Mouse (Mus musculus) left cerebral cortex, postnatal 25 days (tissue): ENCODE measurements at regions not wholly inside any gene's neighbourhood (a gene's known extent, or its start where the extent isn't known, plus 50 kb on each side); places are given as distances from the start of the nearest gene placed in this dataset.

Experiments
- DNase-seq, 2 experiments: peaks; one replicate each; pipeline ENCODE4 v3.0.0; 2022; ENCODE audit warnings: low spot score in 2 of 2, mixed read lengths in 1 of 2
- intact Hi-C: fragments of 180-260 bp; cut with DNase I; formaldehyde crosslinking; loops from one replicate; pipeline ENCODE4 v1.15.1; 2025

- DNase-seq = no peak
- intact Hi-C loops = no loop called here
Observed at GRCm38 (mm10) chr5:125843259-125843658, 311.7 kb downstream of the Tmem132b start.

- intact Hi-C loops = no loop called here
- no peak for DNase-seq
Observed at GRCm38 (mm10) chr5:125849722-125850121, 318.1 kb downstream of the Tmem132b start.

GRCm38 (mm10) chr5:125876296-125876695 lies 344.7 kb downstream of the Tmem132b start:
- intact Hi-C loops = no loop called here
- peak in 1 of 2 experiments; percentile 19 for DNase-seq

GRCm38 (mm10) chr5:125888840-125889239 lies 357.3 kb downstream of the Tmem132b start:
- intact Hi-C loops = loop anchor here (2.0 to 5.0 kb wide), 5 partner anchors 18 to 357 kb away; partner anchors contain the start of gene Tmem132b
- peak in 1 of 2 experiments; percentile 76 for DNase-seq

GRCm38 (mm10) chr5:125893864-125894263 lies 362.3 kb downstream of the Tmem132b start:
- DNase-seq = peak in 1 of 2 experiments; percentile 75

GRCm38 (mm10) chr5:125902038-125902437 lies 370.5 kb downstream of the Tmem132b start:
- no peak for DNase-seq
- intact Hi-C loops = no loop called here

More at GRCm38 (mm10) chr5:125893864-125894263, 362.3 kb downstream of the Tmem132b start:
- intact Hi-C loops = no loop called here

GRCm38 (mm10) chr5:125904426-125904825 lies 372.9 kb downstream of the Tmem132b start:
- intact Hi-C loops = no loop called here
- DNase-seq = peak in 1 of 2 experiments; percentile 61

GRCm38 (mm10) chr5:125907332-125907731 lies 375.8 kb downstream of the Tmem132b start:
- intact Hi-C loops = loop anchor here (2.0 to 5.0 kb wide), 3 partner anchors 19 to 375 kb away; partner anchors contain the start of gene Tmem132b
- DNase-seq = peak in 1 of 2 experiments; percentile 67

GRCm38 (mm10) chr5:125907909-125908308 lies 376.3 kb downstream of the Tmem132b start:
- intact Hi-C loops = loop anchor here (2.0 to 5.0 kb wide), 3 partner anchors 19 to 376 kb away; partner anchors contain the start of gene Tmem132b

GRCm38 (mm10) chr5:125915857-125916256 lies 384.3 kb downstream of the Tmem132b start:
- intact Hi-C loops = no loop called here
- DNase-seq = peak in 1 of 2 experiments; percentile 59

More at GRCm38 (mm10) chr5:125907909-125908308, 376.3 kb downstream of the Tmem132b start:
- DNase-seq = peak in 1 of 2 experiments; percentile 76

GRCm38 (mm10) chr5:125920965-125921364 lies 389.4 kb downstream of the Tmem132b start:
- no peak for DNase-seq
- intact Hi-C loops = no loop called here

- peak in 1 of 2 experiments; percentile 66 for DNase-seq
- intact Hi-C loops = no loop called here
Observed at GRCm38 (mm10) chr5:125925856-125926497, 394.4 kb downstream of the Tmem132b start.

- DNase-seq = peak; percentile 58 to 91
- intact Hi-C loops = loop anchor here (2.0 kb wide), 2 partner anchors 95 to 127 kb away; no protein-coding TSS in a partner anchor
Observed at GRCm38 (mm10) chr5:125931502-125931901, 399.9 kb downstream of the Tmem132b start.

- DNase-seq = no peak
- intact Hi-C loops = no loop called here
Observed at GRCm38 (mm10) chr5:125939416-125939815, 407.8 kb downstream of the Tmem132b start.

- DNase-seq = no peak
- intact Hi-C loops = no loop called here
Observed at GRCm38 (mm10) chr5:125946729-125947128, 415.2 kb downstream of the Tmem132b start.

- no peak for DNase-seq
- intact Hi-C loops = no loop called here
Observed at GRCm38 (mm10) chr5:125951641-125952040, 420.1 kb downstream of the Tmem132b start.

GRCm38 (mm10) chr5:125964039-125964438 lies 432.5 kb downstream of the Tmem132b start:
- intact Hi-C loops = no loop called here

GRCm38 (mm10) chr5:125968151-125968550 lies 436.6 kb downstream of the Tmem132b start:
- no peak for DNase-seq

More at GRCm38 (mm10) chr5:125964039-125964438, 432.5 kb downstream of the Tmem132b start:
- no peak for DNase-seq

GRCm38 (mm10) chr5:125974035-125974434 lies 442.5 kb downstream of the Tmem132b start:
- no peak for DNase-seq
- intact Hi-C loops = no loop called here

More at GRCm38 (mm10) chr5:125968151-125968550, 436.6 kb downstream of the Tmem132b start:
- intact Hi-C loops = no loop called here

GRCm38 (mm10) chr5:125979801-125980200 lies 448.2 kb downstream of the Tmem132b start:
- DNase-seq = peak in 1 of 2 experiments; percentile 23
- intact Hi-C loops = loop anchor here (10.0 kb wide), 1 partner anchor 445 kb away; the partner anchor contains the start of gene Tmem132b

- intact Hi-C loops = loop anchor here (10.0 kb wide), 1 partner anchor 451 kb away; the partner anchor contains the start of gene Tmem132b
- DNase-seq = no peak
Observed at GRCm38 (mm10) chr5:125985356-125985755, 453.8 kb downstream of the Tmem132b start.
